Mouse (Mus musculus) retina, adult 2 months (tissue): ENCODE measurements around the gene Slc12a8.

Source experiments
- DNase-seq: peaks from one replicate; pipeline ENCODE4 v3.0.0-alpha.2; 2012; ENCODE audit warnings: low read depth, low spot score

Slc12a8 gene

DNA sequence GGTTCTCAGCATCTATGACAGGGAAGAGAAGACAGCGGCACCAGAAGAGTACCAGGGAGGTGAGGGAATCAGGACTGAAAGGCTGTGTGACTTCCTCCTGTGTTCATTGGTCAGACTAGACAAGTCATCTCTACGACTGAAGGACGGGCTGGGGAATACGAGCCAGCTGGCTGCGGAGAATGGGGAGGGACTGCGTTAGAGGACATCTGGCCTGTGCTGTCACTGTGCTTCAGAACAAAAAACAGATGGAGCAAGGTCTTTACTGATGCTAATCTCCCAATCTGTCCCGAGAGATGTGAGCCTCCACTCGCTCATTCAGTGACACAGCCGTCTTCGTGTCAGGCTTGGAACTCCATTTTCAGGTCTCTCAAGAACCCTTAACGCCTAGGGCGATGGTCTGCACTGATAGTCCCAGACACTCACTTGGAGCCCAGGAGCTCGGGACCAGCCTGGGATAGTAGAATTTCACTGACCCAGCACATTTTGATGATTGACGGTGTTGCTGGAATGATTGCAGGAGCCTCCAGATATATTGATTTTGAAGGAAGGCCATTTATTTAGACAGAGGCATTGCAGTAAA lies 156.5 kb downstream of the Slc12a8 start:
- DNase-seq, result no peak

GRCm38 (mm10) chr16:33675151-33675847 lies 158.2 kb downstream of the Slc12a8 start:
- no peak for DNase-seq

DNA sequence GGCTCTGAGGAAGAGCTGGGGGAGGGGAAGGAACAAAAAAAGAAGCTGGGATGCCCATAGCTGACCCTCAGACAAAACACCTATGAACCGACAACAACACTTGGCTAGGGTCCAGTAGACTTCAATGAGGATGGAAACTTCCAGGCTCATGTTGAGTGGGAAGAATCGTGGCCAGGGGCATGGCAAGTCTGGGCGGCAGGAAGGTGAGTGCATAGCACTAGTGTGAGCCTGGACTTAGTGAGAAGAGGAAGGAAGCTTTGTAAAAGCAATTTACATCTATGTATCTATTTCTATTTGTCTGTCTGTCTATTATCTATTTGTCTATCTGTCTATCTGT lies 158.7 kb downstream of the Slc12a8 start:
- DNase-seq, result no peak

DNA sequence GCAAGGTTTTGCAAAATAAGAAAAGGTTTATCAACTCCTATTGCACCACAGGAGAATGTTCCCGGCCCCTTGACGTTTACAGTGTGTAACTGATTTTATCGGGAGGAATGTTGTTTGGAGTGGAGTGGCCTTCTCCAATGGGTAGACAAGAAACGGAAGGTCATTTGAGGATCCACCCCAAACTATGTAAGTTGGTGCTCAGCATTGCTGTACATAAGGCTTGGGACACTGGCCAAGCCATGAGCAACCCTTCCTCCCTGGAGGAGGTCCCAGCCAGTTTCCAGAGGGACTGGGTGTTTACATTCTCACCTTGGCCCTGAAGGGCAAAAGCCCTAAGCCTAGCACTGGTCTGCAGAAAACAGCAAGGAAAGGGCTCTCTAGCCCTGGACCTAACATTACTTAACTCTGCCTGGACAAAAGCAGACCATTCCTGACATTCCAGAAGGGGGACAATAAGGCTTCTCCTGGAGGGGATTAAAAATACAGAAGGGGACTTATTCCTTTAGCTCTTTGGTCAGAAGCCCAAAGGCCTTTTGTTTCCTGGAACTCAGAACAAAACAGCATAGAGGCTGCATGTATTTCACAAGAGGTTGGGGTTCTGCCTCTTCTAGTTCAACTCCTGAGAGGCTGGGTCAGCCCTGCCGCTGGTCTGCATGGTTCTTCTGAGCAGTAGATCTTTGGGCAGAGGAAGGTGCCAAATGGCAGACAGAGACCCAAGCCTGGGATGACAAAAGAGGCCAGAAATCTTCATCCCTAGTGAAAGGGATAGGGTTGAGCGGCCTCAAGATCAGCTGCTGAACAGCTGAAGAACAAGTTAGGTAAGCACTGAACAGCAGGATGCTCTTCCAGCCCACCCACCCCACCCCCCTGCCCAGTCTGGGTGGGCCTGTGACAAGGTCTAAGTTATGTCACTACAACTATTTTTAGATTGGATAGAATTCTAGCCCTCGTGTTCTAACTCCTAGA lies 159.5 kb downstream of the Slc12a8 start:
- DNase-seq, result no peak

DNA sequence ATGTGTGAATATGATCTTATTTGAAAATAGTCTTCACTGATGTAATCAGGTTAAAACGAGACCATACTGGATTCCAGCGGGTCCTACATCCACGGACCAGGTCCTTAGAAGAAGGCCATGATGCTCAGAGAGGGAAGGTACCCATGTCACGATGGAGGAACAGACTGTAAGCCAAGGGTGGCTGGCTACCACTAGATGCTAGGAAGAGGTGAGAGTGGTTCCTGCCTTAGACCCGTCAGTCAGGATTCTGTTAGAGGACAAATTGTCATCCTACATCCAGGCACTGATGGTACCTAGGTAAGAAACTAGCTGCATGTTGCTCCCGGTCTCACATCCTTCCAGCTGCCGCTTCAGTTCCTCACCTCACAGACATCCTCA lies 160.2 kb downstream of the Slc12a8 start:
- DNase-seq, result no peak

DNA sequence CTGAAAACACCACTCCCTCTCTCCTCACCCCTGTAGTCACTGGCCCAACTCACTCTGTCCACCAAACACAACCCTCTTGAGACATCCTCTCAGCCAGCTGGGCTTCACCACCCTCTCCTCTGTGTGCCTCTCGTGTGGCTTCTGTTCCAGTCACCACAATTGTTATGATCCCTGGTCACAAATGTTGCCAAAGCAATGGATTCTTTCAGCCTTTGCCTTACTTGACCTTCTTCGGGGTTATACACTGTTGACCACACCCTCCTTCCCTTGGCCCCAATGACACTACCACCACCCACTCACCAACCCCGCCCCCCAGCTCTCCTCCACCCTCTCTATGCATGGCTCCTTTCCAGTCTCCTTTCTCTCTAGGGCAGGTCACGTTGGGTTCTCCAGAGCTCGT lies 160.8 kb downstream of the Slc12a8 start:
- no peak for DNase-seq

GRCm38 (mm10) chr16:33680271-33680670 lies 163.1 kb downstream of the Slc12a8 start:
- DNase-seq, result no peak

DNA sequence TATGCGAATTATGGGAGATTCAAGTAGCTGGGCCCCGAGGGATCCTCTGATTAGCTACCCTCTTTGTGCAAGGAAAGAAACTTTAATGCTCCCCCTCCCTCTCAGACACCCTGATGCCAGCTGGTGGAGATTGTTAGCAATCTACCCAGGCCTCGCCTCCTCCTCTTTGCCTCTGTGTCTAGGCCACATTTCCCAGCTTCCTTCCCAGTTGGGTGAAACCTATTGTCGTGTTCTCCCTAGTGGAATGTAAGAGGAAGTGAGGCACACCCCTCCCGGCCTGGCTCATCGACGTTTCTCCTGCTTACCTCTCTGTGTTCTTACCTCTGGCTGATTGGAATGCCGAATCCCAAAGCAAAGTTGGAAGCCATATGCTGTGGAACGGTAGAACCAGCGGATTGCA lies 163.7 kb downstream of the Slc12a8 start:
- no peak for DNase-seq

GRCm38 (mm10) chr16:33681661-33682060 lies 164.5 kb downstream of the Slc12a8 start:
- DNase-seq, result no peak

- no peak for DNase-seq
These were observed 165.5 kb downstream of the Slc12a8 start for GRCm38 (mm10) chr16:33682651-33683050.

- no peak for DNase-seq
These were observed 166.4 kb downstream of the Slc12a8 start for GRCm38 (mm10) chr16:33683206-33684161.

DNA sequence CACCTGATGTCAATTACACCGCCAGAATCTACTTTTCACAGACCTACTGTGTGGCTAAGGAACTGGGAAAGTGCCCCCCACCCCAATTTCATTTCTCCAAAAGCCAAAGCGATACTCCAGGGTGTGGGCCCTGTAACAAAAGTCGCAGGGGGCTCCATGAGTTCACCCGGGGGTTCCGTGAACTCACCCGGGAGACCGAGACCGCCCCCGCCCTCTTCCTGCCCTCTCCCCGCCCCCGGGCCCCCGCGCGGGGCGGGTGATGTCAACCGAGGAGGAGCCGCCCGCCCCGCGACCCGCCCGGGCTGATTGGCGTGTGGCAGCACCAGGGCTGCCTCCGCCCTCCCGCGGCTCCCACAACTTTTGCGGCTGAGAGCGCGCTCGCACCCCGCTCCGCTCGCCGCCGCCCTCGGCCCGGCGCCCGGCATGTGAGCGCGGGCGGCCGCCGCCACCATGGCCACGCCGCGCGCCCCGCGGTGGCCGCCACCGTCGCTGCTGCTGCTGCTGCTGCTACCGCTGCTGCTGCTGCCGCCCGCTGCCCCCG lies 167.1 kb downstream of the Slc12a8 start, which contains the start of gene Heg1:
TSS of gene Heg1 (plus strand) at position 209 of the 541 bp plus-strand sequence.
- no peak for DNase-seq

DNA sequence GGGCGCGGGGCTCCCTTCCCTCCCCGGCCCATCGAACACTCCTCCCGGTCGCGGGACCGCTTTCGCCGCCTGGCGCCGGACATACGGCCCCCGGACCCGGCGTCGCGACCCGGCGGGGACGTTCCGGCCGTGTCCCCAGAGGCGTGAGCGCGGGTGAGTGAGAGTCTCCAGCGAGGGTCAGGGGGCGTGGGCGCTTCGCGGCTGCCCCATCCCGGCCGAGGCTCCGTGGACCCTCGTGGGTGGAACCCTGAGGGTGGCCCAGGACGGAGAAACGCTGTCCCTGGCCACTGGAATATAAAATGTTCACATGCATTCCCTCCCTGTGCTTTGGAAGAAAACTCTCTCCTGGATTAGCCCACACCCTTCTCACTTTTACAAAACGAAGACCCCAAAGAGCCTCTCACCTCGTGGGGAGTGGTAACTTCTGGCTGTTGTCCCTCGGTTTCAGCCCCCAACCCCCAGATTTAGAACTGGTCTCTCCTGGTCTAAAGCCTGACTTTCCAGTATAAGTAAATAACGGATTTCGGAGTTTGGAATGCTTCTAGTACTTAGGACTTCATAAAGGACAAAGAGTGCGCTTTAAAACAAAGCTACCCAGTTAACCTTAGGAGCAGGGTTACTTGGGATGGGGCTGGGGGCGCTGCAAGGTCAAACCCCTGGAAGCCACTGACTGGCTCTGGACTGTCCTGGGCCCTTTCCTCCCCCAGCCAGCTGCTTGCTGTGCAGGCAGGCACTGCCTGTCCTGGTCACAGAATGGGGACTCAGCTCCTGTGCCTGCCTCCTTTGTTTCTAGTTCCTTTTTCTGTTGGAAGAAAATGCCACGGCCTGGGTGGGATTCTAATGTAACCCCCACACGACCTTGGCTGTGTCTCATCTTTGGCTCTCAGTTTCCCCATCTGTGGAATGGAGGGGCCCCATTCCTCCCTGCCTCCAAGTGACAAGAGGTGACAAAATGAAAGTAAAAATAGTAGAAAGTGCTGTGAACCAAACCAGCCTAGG lies 167.9 kb downstream of the Slc12a8 start:
- no peak for DNase-seq

DNA sequence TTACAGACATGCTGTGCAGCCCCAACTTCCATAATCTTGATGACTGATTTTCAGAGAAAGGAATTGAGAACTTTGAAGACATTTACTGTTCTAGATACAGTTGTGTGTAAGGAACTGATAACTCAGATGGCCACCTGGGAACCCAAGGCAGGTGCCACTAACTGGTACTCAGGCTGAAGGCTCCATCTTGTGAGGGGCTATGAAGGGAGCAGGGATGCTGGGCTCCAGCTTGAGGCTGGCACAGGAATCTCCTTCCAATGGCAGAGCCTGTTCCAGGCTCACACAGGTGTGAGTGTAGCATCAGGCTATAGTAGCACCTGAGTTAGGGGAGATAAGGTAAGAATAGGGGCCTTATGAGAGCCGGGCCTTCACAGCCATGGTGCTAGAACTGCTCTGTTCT lies 168.9 kb downstream of the Slc12a8 start:
- no peak for DNase-seq

DNA sequence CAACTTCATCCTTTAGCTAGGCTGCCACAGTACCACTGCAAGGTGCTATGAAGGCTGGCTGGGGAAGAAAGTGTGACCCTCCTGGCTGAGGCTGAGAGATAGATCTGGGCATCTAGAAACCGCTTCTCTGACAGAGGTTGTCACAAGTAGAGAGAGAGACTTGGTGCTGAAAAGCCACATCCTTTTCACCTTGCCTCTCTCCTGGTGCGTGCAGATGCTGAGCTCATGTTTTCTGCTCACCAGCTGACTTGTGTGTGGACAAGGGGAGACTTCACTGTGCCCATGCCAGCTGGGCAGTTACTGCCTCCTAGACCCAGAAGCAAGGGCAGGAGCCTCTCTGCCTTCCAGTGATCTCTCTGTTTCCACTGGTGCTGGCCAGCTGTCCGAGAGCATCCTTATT lies 170.6 kb downstream of the Slc12a8 start:
- no peak for DNase-seq

DNA sequence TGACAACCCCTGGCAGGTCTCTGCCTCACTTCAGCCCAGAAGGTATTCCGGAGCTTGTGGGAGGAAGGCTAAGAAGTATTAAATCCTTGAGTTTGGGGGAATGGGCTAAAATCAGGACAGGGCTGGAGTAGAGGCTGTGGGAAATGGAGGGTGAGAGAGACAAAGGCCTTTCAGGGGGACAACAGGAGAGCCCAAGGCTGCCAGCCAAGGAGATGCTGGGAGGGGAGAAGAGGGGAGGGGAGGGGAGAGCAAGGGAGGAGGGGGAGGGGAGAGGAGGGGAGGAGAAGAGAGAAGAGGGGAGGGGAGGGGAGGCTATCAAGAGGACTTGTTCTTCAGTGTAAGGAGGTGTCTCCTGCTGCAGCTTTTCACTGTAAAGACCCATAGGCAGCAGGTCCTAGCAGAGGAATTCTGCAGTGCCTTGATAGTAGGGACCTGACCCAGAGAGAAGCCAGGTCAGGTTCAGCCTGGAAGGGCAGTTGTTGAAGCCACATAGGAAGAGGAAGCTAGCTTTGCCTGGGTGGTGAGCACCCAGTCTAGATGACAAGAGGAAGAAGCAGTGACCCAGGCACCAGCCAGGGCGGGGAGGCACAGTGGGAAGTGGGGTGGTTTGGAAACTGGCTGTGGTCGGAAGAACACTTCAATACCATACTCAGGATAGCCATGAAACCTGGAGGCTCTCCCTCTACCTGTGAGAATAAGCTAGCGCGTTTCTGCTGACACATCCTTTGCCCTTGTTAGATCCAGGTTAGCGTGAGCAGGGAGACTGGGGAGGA lies 174.0 kb downstream of the Slc12a8 start:
- DNase-seq, result no peak

DNA sequence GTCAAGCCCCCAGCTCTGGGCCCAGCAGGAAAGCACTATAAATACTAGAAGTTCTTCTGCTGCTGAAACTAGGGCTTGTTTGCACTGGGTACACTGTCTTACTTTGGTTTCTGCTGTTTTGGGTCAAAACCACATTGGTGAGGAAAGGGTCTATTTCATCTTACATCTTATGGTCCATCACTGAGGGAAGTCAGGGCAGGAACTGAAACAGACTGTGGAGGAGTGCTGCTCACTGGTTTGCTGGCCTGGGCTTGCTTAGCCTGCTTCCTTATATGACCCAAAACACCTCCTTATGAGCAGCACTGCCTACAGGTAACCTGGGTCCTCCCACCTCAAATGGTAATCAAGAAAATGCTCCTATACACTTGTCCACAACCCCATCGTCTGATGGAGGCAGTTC lies 176.4 kb downstream of the Slc12a8 start:
- no peak for DNase-seq

GRCm38 (mm10) chr16:33696811-33697575 lies 179.9 kb downstream of the Slc12a8 start:
- no peak for DNase-seq
